Mouse (Mus musculus) olfactory bulb, adult 2 months (tissue): Measurements from ENCODE around the gene Aco2. TPM values are rescaled to one million over a fixed set of nuclear protein-coding genes. Genes with fewer than 3 reads are reported as not detected.
A peak's percentile ranks its signal among the peaks of the same experiment; 100 is the strongest.

Source experiments
- H3K27ac ChIP-seq: fragments of 200-500 bp; 2 replicates; pipeline ENCODE4 v1.5.1; 2012; ENCODE audit warnings: low read depth, low read length; ENCODE audit not compliant: insufficient read depth
- H3K4me1 ChIP-seq: fragments of 200-500 bp; 2 replicates; pipeline ENCODE4 v1.6.1; 2012; ENCODE audit warnings: low read length; ENCODE audit not compliant: control insufficient read depth, insufficient read depth
- H3K4me3 ChIP-seq: fragments of 200-500 bp; 2 replicates; pipeline ENCODE4 v1.5.1; 2012; ENCODE audit warnings: mild to moderate bottlenecking, low read depth, low read length, moderate library complexity; ENCODE audit not compliant: insufficient read depth
- CTCF ChIP-seq: fragments of 200-500 bp; IDR thresholded peaks from 2 replicates; pipeline ENCODE4 v1.5.1; 2012; ENCODE audit warnings: low read depth, mild to moderate bottlenecking, low read length, moderate library complexity; ENCODE audit not compliant: insufficient read depth
- POLR2A ChIP-seq: fragments of 200-500 bp; IDR thresholded peaks from 2 replicates; pipeline ENCODE4 v1.6.1; 2012; ENCODE audit warnings: mild to moderate bottlenecking, low read depth, low read length, moderate library complexity; ENCODE audit not compliant: insufficient read depth
- WGBS: fragments of 180-500 bp; shearing (Covaris S2); methylation state at CpG from one replicate; pipeline ENCODE4 v1.1.7; 2018; 5-methylcytosine and 5-hydroxymethylcytosine counted together
- polyA plus RNA-seq: library from polyadenylated mRNA; stranded (reverse); fragments of >200 nt; gene quantifications from 2 replicates; pipeline ENCODE4 v1.2.4, GENCODE M21; 2012; ENCODE audit warnings: low replicate concordance; ENCODE audit not compliant: missing spikeins, insufficient read depth, insufficient read length

Aco2 gene
- polyA plus RNA-seq, 1 experiment, result 365 TPM

DNA sequence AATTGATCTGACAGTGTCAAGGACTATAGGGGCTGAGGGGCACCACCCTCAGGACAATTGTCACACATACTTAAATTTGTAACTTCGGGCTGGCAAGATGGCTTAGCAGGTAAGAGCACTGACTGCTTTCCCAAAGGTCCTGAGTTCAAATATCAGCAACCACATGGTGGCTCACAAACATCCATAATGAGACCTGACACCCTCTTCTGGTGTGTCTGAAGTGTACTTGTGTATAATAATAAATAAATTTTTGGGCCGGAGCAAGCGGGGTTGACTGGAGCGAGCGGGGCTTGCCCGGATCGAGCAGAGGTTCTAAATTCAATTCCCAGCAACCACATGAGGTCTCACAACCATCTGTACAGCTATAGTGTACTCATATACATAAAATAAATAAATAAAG is 31.8 kb upstream of the Aco2 start:
- Histone ChIP-seq H3K4me1 (peaks cover 29% of the 10 kb centered on the region), H3K4me3 (no peak overlapping the region), H3K27ac (peak overlapping the region; percentile 64)
- 93% methylated on average over 7 of the region's 7 CpGs for WGBS
- TF ChIP-seq CTCF (no peak), POLR2A (no peak)

GRCm38 (mm10) chr15:81842275-81842674 is 29.8 kb upstream of the Aco2 start:
- TF ChIP-seq CTCF (no peak), POLR2A (no peak)

DNA sequence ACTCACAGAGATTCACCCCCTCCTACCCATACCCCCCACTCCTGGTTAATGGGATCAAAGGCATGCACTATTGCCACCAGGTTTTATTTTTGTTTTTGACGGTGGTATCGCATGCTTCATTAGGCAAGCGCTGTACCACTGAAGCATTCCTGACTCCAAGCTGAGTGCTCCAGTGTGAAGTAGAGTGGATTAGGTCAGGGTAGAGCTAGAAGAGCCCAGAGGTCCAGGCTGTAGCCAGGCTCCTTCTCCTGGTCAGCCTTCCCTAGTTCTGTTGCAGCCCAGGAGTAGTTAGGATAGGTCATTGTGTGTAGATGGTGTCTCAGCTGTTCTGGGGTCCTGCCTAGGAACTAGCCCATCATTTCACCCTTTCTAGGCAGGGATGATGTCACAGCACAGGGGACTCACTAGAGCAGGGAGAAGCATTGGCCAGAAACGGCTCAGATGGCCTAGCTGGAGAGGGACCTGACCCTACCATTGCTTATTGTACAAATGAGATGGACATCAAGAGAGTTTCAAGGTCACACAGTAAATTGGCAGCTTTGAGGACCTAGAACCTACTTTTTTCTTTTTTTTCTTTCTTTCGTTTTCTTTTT is 27.0 kb upstream of the Aco2 start:
- Histone ChIP-seq H3K4me3 (no peak overlapping the region), H3K27ac (peak overlapping the region; percentile 13), H3K4me1 (peaks cover 31% of the 10 kb centered on the region)
- WGBS, result 49% methylated on average over 5 of the region's 5 CpGs
- TF ChIP-seq CTCF (no peak), POLR2A (no peak)

More at GRCm38 (mm10) chr15:81842275-81842674, 29.8 kb upstream of the Aco2 start:
- peaks cover 26% of the 10 kb centered on the region for H3K4me1 ChIP-seq
- H3K27ac ChIP-seq, result no peak overlapping the region
- H3K4me3 ChIP-seq, result no peak overlapping the region
- 88% methylated on average over 7 of the region's 7 CpGs for WGBS

DNA sequence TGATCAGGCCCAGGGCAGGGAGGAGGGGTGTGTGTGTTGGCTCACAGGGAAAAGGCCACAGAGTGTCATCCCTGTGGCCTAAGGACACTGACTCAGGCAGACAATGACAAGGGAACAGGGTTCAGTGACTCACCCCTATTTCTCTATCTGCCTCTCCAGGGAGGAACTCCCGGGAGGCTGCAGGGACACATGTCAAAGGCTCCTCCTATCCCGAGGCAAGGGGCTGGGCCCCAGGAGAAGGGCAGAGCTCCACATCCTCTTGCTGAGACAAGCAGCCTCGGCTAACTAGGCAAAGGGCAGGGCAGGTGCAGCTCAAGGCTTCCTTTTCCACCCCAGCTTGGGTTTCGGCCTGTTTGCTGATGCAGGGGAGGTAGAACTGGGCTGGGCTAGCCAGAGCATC is 26.4 kb upstream of the Aco2 start:
- TF ChIP-seq POLR2A (no peak), CTCF (no peak)

GRCm38 (mm10) chr15:81846755-81847154 is 25.4 kb upstream of the Aco2 start:
- 83% methylated on average over 9 of the region's 9 CpGs for WGBS
- no peak overlapping the region for H3K27ac ChIP-seq

More for the DNA sequence above, 26.4 kb upstream of the Aco2 start:
- WGBS, result 21% methylated on average over 4 of the region's 4 CpGs
- Histone ChIP-seq H3K27ac (peak overlapping the region; percentile 60), H3K4me1 (peaks cover 36% of the 10 kb centered on the region), H3K4me3 (no peak overlapping the region)

DNA sequence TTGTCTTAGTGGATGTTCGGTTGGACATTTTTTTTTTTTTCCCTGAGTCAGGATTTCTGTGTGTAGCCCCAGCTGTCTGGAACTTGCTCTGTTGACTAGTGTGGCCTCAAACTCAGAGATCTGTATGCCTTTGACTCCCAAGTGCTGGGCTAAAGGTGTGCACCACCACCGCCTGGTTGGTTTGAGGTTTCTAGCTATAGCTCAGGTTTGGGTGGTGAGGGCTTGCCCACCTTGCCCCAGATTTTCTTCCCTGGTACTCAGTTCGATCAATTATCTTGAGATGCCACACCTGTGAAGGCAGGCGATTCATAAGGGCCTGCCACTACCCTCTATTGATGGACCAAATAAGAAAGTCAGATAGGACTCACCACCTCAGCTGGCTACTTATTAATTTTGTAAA is 24.9 kb upstream of the Aco2 start:
- TF ChIP-seq CTCF, result no peak
- no peak for TF ChIP-seq POLR2A
- Histone ChIP-seq H3K4me1 (peaks cover 49% of the 10 kb centered on the region), H3K27ac (no peak overlapping the region), H3K4me3 (no peak overlapping the region)
- 89% methylated on average over 4 of the region's 4 CpGs for WGBS

More at GRCm38 (mm10) chr15:81846755-81847154, 25.4 kb upstream of the Aco2 start:
- Histone ChIP-seq H3K4me3 (no peak overlapping the region), H3K4me1 (peaks cover 46% of the 10 kb centered on the region)
- TF ChIP-seq POLR2A (no peak), CTCF (0 out of 2 replicates have a peak, but pooled peaks have one; percentile 12)

DNA sequence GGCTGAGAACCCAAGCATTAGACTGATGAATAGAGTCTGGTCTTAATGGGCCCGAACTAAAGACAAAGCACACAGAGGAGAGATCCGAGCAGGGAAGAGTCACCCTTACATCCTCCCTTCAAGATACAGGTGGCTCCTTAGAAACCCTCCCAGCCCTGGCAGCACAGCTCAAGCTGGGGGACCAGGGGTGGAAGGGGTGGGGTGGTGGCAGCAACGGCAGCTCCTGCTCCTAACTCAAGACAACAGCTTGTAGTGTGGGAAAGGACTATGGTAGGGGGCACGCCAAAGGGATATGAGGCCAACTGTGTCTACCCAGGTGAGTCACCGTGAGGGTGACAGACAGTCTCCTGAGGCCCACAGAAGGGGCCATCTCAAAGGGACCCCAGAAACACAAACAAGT is 24.2 kb upstream of the Aco2 start:
- Histone ChIP-seq H3K4me1 (peaks cover 52% of the 10 kb centered on the region), H3K4me3 (no peak overlapping the region), H3K27ac (no peak overlapping the region)
- TF ChIP-seq CTCF, result no peak
- no peak for TF ChIP-seq POLR2A
- 65% methylated on average over 5 of the region's 5 CpGs for WGBS

GRCm38 (mm10) chr15:81848301-81848700 is 23.8 kb upstream of the Aco2 start:
- WGBS, result 27% methylated on average over 7 of the region's 7 CpGs
- no peak overlapping the region for H3K27ac ChIP-seq
- peak; percentile 41 for TF ChIP-seq CTCF
- no peak for TF ChIP-seq POLR2A
- no peak overlapping the region for H3K4me3 ChIP-seq
- H3K4me1 ChIP-seq, result peaks cover 52% of the 10 kb centered on the region

DNA sequence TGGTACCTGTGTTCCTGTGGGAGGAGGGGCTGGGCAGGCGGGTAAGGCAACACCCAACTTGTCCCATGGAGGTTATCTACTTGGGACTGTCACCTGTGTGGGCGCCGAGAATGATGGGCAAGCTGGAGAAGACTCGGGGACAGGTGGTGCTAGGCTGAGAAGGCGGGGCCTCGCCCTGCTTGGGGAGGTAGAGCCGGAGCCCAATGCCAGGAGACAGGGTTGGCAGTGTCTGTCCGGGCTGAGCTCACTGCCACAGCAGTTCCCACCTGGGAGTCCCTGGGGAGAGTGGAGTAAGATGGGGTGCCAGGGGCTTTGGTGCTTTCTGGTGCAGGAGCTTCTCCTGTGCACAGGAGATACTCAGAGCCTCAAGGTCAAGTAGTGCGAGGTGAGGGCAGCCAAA is 23.0 kb upstream of the Aco2 start:
- peaks cover 52% of the 10 kb centered on the region for H3K4me1 ChIP-seq
- no peak overlapping the region for H3K4me3 ChIP-seq
- WGBS, result 81% methylated on average over 9 of the region's 9 CpGs
- TF ChIP-seq POLR2A, result no peak
- TF ChIP-seq CTCF, result no peak
- H3K27ac ChIP-seq, result no peak overlapping the region

DNA sequence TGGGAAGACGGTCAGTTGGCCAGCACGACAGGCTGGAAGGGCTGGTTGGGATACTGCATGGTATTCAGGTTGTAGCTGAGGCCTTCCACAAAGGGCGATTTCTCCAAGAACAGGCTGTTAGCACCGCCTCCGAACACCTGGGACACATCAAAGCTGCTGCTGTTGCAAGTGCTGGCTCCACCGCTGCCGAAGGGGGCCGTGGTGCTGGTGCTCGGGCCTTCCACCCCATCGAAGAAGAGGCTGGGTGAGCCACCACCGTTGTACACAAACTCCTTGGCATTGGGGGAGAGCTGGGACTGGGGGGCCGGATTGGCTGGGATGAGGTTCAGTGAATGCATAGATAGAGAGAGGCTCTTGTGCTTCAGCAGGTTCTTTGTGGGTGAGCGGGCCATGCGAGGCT is 21.4 kb upstream of the Aco2 start:
- H3K27ac ChIP-seq, result no peak overlapping the region
- 62% methylated on average over 14 of the region's 14 CpGs for WGBS
- H3K4me1 ChIP-seq, result peaks cover 48% of the 10 kb centered on the region
- TF ChIP-seq POLR2A, result no peak
- no peak for TF ChIP-seq CTCF
- H3K4me3 ChIP-seq, result no peak overlapping the region
